Mouse (Mus musculus) embryonic fibroblast, embryonic 13.5 days (primary cell): ENCODE data around the gene Mrm1.

ENCODE experiments used
- CTCF ChIP-seq: IDR thresholded peaks from 2 replicates; pipeline ENCODE4 v1.5.1; 2011; ENCODE audit warnings: mild to moderate bottlenecking, control low read depth, low read length, moderate library complexity, borderline replicate concordance; ENCODE audit not compliant: insufficient read depth
- POLR2A ChIP-seq: IDR thresholded peaks from 2 replicates; pipeline ENCODE4 v1.6.1; 2011; ENCODE audit warnings: low read depth, mild to moderate bottlenecking, control low read depth, low read length, moderate library complexity

DNA sequence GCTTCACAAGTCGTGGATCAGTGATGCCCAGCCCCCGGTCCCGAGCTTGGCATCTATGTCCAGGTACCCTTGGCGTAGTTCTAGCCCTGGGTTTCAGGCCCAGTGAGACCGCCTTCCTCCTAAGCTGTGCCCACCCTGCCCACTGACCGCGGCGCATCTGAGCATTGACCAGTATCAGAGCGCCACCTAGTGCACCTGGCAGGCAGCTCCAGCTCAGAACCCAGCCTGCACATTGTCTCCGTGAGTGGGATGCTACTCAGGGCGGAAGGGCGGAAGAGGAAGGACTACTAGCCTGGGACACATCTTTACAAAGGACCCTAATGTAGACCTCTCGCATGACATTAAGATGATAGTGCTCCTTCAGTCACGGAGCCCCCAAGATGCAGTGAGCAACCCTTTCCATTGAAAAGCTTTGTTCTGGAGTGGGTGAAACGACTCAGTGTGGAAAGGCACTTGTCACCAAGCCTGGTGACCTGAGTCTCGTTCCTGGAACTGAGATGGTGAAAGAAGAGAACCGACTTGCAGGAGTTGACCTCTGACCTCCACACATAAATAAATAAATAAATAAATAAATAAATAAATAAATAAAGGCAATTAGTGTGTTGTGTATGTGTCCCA lies 24.7 kb downstream of the Mrm1 start:
- TF ChIP-seq CTCF = peak; percentile 99
- no peak for TF ChIP-seq POLR2A
